In genomic region chr9:109051011-109051501, GRCm38 (mm10) we compare ENCODE assay signal across 8 mouse cellular contexts. TPM values are rescaled to one million over a fixed set of nuclear protein-coding genes. Genes with fewer than 3 reads are reported as not detected.
DNase-seq lines count a peak whose midpoint lies in the region; ATAC-seq lines count a peak whose summit lies in the region.
"Had no signal": no experiment of that assay in that cellular context is flagged by ENCODE, and none has a peak within 500 bp of the region (broad histone marks: within the 10 kb centered on the region; RNA-seq: fewer than 3 reads in every experiment).

No protein-coding gene starts in this region.

- H3K9me3 ChIP-seq in megakaryocyte, embryonic 14.5 days: no peaks in the 10 kb centered on the region

- DNase-seq in CD8-positive naive resting alpha-beta T cell, adult 2 months (ENCODE audit: low read depth in 2 of 2, low spot score in 2 of 2): peak; percentile 77 to 80
- peak; percentile 60 for DNase-seq in thymus, postnatal 14 days
- no peak for DNase-seq in layer of hippocampus, postnatal 14 days (ENCODE audit: low spot score in 2 of 2)
- no peak for DNase-seq in gastrocnemius, postnatal 10 days
- DNase-seq: cerebellum, adult 11 months had no signal

- H3K4me3 ChIP-seq in megakaryocyte, embryonic 14.5 days (replicated peaks): peak overlapping the region; percentile 70

- no peaks in the 10 kb centered on the region for H3K27me3 ChIP-seq in megakaryocyte, embryonic 14.5 days (replicated peaks)

- H3K36me3 ChIP-seq in megakaryocyte, embryonic 14.5 days (replicated peaks; ENCODE audit: low read length): peaks cover 58% of the 10 kb centered on the region

- H3K4me1 ChIP-seq in megakaryocyte, embryonic 14.5 days: peaks cover 82% of the 10 kb centered on the region

- no peak for ATAC-seq in megakaryocyte, adult 5-6 weeks (ENCODE audit: poor library complexity, severe bottlenecking)
- ATAC-seq in inflammation-experienced regulatory T-cells, adult 6 months: peak; percentile 51

RNA-seq across cellular contexts. Expression of gene Trex1, which starts 8.5 kb away (rescaled TPM):
- polyA plus RNA-seq in megakaryocyte, embryonic 14.5 days (2012; ENCODE audit: insufficient read depth, low replicate concordance): 25.2 and 49.1 TPM in 2 replicates
- total RNA-seq in megakaryocyte, adult 5-6 weeks (2015): 119 and 124 TPM in 2 replicates
- 68.7 and 87.5 TPM in 2 replicates for total RNA-seq in megakaryocyte, adult 5-6 weeks (2017)
- 10 to 100 TPM; 42.7 to 50.3 (median 49.9) TPM for polyA plus RNA-seq in inflammation-experienced regulatory T-cells, adult 6 months (2017; shearing (Covaris generic))
- 10 to 100 TPM in 1 of 2 experiments, 1 to 10 TPM in 1; 9.9 to 10.8 TPM for total RNA-seq in layer of hippocampus, postnatal 14 days (2021)
- 10 to 100 TPM; 10.8 to 11.4 TPM for total RNA-seq in gastrocnemius, postnatal 10 days (2021)

RNA-seq across cellular contexts. Expression of gene Shisa5, which starts 12.7 kb away (rescaled TPM):
- 375 and 575 TPM in 2 replicates for polyA plus RNA-seq in megakaryocyte, embryonic 14.5 days (2012; ENCODE audit: insufficient read depth, low replicate concordance)
- 119 and 176 TPM in 2 replicates for total RNA-seq in megakaryocyte, adult 5-6 weeks (2015)
- total RNA-seq in megakaryocyte, adult 5-6 weeks (2017): 453 and 632 TPM in 2 replicates
- 1,000 to 10,000 TPM; 1,866 to 3,808 (median 3,640) TPM for polyA plus RNA-seq in inflammation-experienced regulatory T-cells, adult 6 months (2017; shearing (Covaris generic))
- 10 to 100 TPM; 42.5 to 49.9 TPM for total RNA-seq in layer of hippocampus, postnatal 14 days (2021)
- 10 to 100 TPM; 30.9 to 39.2 TPM for total RNA-seq in gastrocnemius, postnatal 10 days (2021)

RNA-seq across cellular contexts. Expression of gene Atrip, which starts 22.9 kb away (rescaled TPM):
- 2.2 and 2.8 TPM in 2 replicates for polyA plus RNA-seq in megakaryocyte, embryonic 14.5 days (2012; ENCODE audit: insufficient read depth, low replicate concordance)
- total RNA-seq in megakaryocyte, adult 5-6 weeks (2015): 7.2 and 9.5 TPM in 2 replicates
- total RNA-seq in megakaryocyte, adult 5-6 weeks (2017): 9.7 and 10.2 TPM in 2 replicates
- polyA plus RNA-seq in inflammation-experienced regulatory T-cells, adult 6 months (2017; shearing (Covaris generic)): 10 to 100 TPM; 19.2 to 28.2 (median 24.9) TPM
- 10 to 100 TPM; 27.3 to 31.7 TPM for total RNA-seq in layer of hippocampus, postnatal 14 days (2021)
- 10 to 100 TPM in 1 of 2 experiments, 1 to 10 TPM in 1; 7.6 to 11.6 TPM for total RNA-seq in gastrocnemius, postnatal 10 days (2021)

RNA-seq across cellular contexts. Expression of gene Ccdc51, which starts 31.2 kb away (rescaled TPM):
- polyA plus RNA-seq in megakaryocyte, embryonic 14.5 days (2012; ENCODE audit: insufficient read depth, low replicate concordance): 3.8 TPM in 1 of 2 replicates, not detected in the other
- total RNA-seq in megakaryocyte, adult 5-6 weeks (2015): 4.7 and 6.0 TPM in 2 replicates
- 6.7 and 11.0 TPM in 2 replicates for total RNA-seq in megakaryocyte, adult 5-6 weeks (2017)
- 10 to 100 TPM; 12.1 to 15.5 (median 12.3) TPM for polyA plus RNA-seq in inflammation-experienced regulatory T-cells, adult 6 months (2017; shearing (Covaris generic))
- total RNA-seq in layer of hippocampus, postnatal 14 days (2021): 1 to 10 TPM; 7.4 to 9.4 TPM
- 1 to 10 TPM; 7.1 to 7.6 TPM for total RNA-seq in gastrocnemius, postnatal 10 days (2021)

RNA-seq across cellular contexts. Expression of gene Tma7, which starts 31.3 kb away (rescaled TPM):
- polyA plus RNA-seq in megakaryocyte, embryonic 14.5 days (2012; ENCODE audit: insufficient read depth, low replicate concordance): 28.0 and 687 TPM in 2 replicates
- total RNA-seq in megakaryocyte, adult 5-6 weeks (2015): 367 and 406 TPM in 2 replicates
- 109 and 136 TPM in 2 replicates for total RNA-seq in megakaryocyte, adult 5-6 weeks (2017)
- 100 to 1,000 TPM; 763 to 998 (median 907) TPM for polyA plus RNA-seq in inflammation-experienced regulatory T-cells, adult 6 months (2017; shearing (Covaris generic))
- 100 to 1,000 TPM; 304 to 316 TPM for total RNA-seq in layer of hippocampus, postnatal 14 days (2021)
- total RNA-seq in gastrocnemius, postnatal 10 days (2021): 100 to 1,000 TPM; 213 to 219 TPM

Comparison
In these comparisons a context has a peak if more than half of its experiments do, and no peak if none do; other contexts are left out.
1. DNase-seq: peak in CD8-positive naive resting alpha-beta T cell, adult 2 months (2 of 2) and thymus, postnatal 14 days (single experiment); none in layer of hippocampus, postnatal 14 days (0 of 2) and gastrocnemius, postnatal 10 days (single experiment).
2. RNA of gene Trex1, which starts 8.5 kb away (total RNA-seq): 68.7 to 124 TPM in megakaryocyte, adult 5-6 weeks; 10.8 to 11.4 TPM in gastrocnemius, postnatal 10 days and 9.9 to 10.8 TPM in layer of hippocampus, postnatal 14 days; every median in the first group is over 4 times any median in the second.